Mouse (Mus musculus): ENCODE data around the gene Wdhd1. TPM values are rescaled to one million over a fixed set of nuclear protein-coding genes. Genes with fewer than 3 reads are reported as not detected.
A peak's percentile ranks its signal among the peaks of the same experiment; 100 is the strongest.
"Not testable (repeated sequence)": the region's sequence is repeated elsewhere in the genome, so short reads cannot be mapped to it uniquely, and the experiment has no call there.

Gene Wdhd1
- 54.7 and 65.4 TPM in 2 replicates for polyA plus RNA-seq (2016; fragmentation: Nextera tagmentation; extraction: Ambion mirVana)

DNA sequence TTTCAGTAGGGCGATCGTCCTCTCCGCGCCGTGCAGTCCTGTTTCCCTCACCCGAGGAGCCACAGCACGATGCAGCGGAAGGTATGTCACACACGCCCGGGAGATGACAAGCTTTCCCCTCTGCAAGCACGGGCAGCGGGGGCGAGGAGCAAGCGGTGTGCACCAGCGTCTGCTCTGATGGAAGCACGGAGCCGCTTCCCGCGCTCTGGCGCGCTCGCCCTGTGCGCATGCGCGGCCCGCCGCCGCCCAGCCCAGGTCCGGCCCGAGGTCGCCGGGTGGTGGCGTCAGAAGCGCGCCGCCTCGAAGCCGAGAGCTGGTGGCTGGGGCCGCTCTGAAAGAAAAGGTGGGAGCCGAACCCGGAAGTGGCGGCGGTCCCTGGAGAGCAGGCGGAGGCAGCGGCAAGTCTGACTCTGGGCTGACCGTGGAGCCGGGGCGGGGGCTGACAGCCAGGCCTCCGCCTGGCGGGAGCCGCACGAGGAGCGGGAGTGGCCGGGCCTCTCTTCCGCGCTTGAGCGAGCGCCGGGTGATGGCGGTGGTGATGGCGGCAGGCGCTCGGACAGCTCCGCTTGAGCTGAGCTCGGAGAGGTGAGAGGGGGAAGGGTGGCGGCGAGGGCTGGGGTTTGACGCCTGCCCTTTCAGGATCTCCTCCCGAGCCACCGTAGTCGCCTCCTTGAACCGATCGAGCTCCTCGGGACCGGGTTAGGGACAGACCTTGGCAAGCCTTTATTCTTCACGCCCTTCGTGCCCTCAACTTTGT is at the start of gene Wdhd1, which contains the start of gene Socs4:
Gene Wdhd1, minus strand, starts transcription at position 221 of the 757 bp plus-strand sequence.
Gene Socs4, plus strand, starts transcription at position 295 of the 757 bp plus-strand sequence.
- Histone ChIP-seq H3K9me3 (replicated peaks) (no peaks in the 10 kb centered on the region), H3K27ac (peak within 1 kb of the TSS; percentile 98), H3K4me1 (peaks cover 22% of the 10 kb centered on the region), H3K4me3 (peak within 1 kb of the TSS; percentile 95), H3K27me3 (ENCODE audit: low read depth, poor library complexity, severe bottlenecking) (no peaks in the 10 kb centered on the region), H3K36me3 (peaks cover 41% of the 10 kb centered on the region)
- WGBS: under 1% methylated on average over 77 of the region's 77 CpGs
- DNase-seq (ENCODE audit: low spot score): peak; percentile 96

DNA sequence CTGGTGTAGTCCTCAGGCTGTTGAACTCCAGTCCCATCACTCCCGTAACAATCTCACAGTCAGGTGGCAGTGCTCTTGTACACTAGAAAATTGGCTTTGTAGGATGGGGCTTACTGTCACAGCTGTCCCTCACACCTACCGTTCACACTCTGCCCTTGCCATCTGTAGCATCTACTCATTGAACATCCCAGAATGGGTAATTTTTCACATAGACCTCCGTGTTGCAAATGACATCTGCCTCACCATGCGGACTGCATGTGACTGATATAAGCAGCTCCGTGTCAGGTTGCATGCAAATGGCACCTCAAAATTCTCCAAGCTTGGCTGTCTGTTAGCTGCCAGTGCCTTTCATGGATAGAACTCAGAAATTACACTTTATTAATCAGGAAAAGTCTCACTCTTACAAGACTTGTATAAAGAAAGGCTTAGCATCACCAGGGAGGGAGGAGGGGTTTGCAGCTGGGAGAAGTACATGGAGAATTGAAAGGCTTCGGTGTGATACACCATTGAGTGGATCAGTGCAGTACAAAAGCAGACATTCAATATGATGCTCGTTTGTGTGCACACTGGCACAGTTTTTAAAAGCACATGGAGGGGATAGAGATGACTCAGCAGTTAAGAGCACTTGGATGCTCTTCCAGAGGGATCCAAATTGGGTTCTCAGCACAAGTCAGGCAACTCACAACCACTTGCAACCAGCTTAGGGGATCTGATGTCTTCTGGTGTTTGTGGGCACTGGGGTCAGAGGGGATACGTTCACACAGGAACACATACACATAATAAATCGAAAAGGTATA is 49.5 kb upstream of the Wdhd1 start:
- peaks cover 27% of the 10 kb centered on the region for H3K36me3 ChIP-seq
- H3K4me1 ChIP-seq: 0 out of 2 replicates have a peak, but pooled peaks cover 3% of the 10 kb centered on the region
- WGBS: 91% methylated on average over 9 of the region's 9 CpGs
- H3K27me3 ChIP-seq (ENCODE audit: low read depth, poor library complexity, severe bottlenecking): no peaks in the 10 kb centered on the region
- no peaks in the 10 kb centered on the region for H3K9me3 ChIP-seq (replicated peaks)
- H3K27ac ChIP-seq: no peak overlapping the region
- H3K4me3 ChIP-seq: no peak overlapping the region
- no peak for DNase-seq (ENCODE audit: low spot score)

- H3K4me1 ChIP-seq; H3K4me3 ChIP-seq; H3K27me3 ChIP-seq (ENCODE audit: low read depth, poor library complexity, severe bottlenecking); DNase-seq (ENCODE audit: low spot score); H3K9me3 ChIP-seq (replicated peaks); H3K27ac ChIP-seq: not testable (repeated sequence)
- WGBS: 97% methylated on average over 7 of the region's 8 CpGs
- peaks cover 66% of the 10 kb centered on the region for H3K36me3 ChIP-seq
Measured at GRCm38 (mm10) chr14:47321581-47321980, 44.9 kb upstream of the Wdhd1 start.

- Histone ChIP-seq H3K4me3 (no peak overlapping the region), H3K4me1 (no peaks in the 10 kb centered on the region), H3K27ac (no peak overlapping the region), H3K9me3 (replicated peaks) (no peaks in the 10 kb centered on the region), H3K36me3 (peaks cover 80% of the 10 kb centered on the region), H3K27me3 (ENCODE audit: low read depth, poor library complexity, severe bottlenecking) (no peaks in the 10 kb centered on the region)
- 96% methylated on average over 5 of the region's 5 CpGs for WGBS
- DNase-seq (ENCODE audit: low spot score): no peak
Measured at GRCm38 (mm10) chr14:47319362-47319761, 42.7 kb upstream of the Wdhd1 start.

- 96% methylated on average over 18 of the region's 18 CpGs for WGBS
- no peaks in the 10 kb centered on the region for H3K9me3 ChIP-seq (replicated peaks)
- H3K4me1 ChIP-seq: no peaks in the 10 kb centered on the region
- no peak for DNase-seq (ENCODE audit: low spot score)
- H3K27me3 ChIP-seq (ENCODE audit: low read depth, poor library complexity, severe bottlenecking): no peaks in the 10 kb centered on the region
- H3K27ac ChIP-seq: no peak overlapping the region
- H3K36me3 ChIP-seq: peaks cover 91% of the 10 kb centered on the region
- H3K4me3 ChIP-seq: no peak overlapping the region
Measured at GRCm38 (mm10) chr14:47310342-47311181, 33.9 kb upstream of the Wdhd1 start.

GRCm38 (mm10) chr14:47309061-47309460 is 32.4 kb upstream of the Wdhd1 start:
- Histone ChIP-seq H3K36me3 (peaks cover 91% of the 10 kb centered on the region), H3K4me1 (no peaks in the 10 kb centered on the region), H3K9me3 (replicated peaks) (no peaks in the 10 kb centered on the region), H3K27me3 (ENCODE audit: low read depth, poor library complexity, severe bottlenecking) (no peaks in the 10 kb centered on the region), H3K27ac (no peak overlapping the region), H3K4me3 (no peak overlapping the region)
- DNase-seq (ENCODE audit: low spot score): no peak
- WGBS: 88% methylated on average over 1 of the region's 1 CpGs

DNA sequence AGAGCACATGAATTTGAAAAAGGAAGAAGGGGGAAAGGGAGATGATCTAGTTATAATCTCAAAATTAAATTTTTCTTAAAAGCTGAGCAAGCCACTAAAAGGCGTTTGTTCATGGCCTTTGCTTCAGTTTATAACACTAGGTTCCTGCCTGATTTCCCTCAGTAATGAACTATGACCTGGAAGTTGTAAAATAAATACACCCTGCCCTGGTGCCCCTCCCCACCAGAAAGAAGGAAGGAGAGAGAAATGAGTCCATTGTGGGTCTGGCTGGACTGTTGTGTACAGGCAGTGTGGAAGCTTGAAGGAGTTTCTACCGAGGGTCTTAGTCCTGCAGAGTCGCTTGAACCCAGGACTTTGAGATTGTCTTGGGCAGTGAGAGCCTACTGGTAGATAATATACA is 31.0 kb upstream of the Wdhd1 start:
- no peak overlapping the region for H3K4me3 ChIP-seq
- H3K27ac ChIP-seq: no peak overlapping the region
- WGBS: 94% methylated on average over 3 of the region's 3 CpGs
- H3K27me3 ChIP-seq (ENCODE audit: low read depth, poor library complexity, severe bottlenecking): no peaks in the 10 kb centered on the region
- H3K4me1 ChIP-seq: no peaks in the 10 kb centered on the region
- no peak for DNase-seq (ENCODE audit: low spot score)
- H3K9me3 ChIP-seq (replicated peaks): no peaks in the 10 kb centered on the region
- peaks cover 91% of the 10 kb centered on the region for H3K36me3 ChIP-seq

GRCm38 (mm10) chr14:47305933-47306332 is 29.3 kb upstream of the Wdhd1 start:
- no peak for DNase-seq (ENCODE audit: low spot score)
- no peak overlapping the region for H3K4me3 ChIP-seq
- H3K27ac ChIP-seq: no peak overlapping the region
- H3K36me3 ChIP-seq: peaks cover 90% of the 10 kb centered on the region
- 82% methylated on average over 4 of the region's 4 CpGs for WGBS
- H3K27me3 ChIP-seq (ENCODE audit: low read depth, poor library complexity, severe bottlenecking): no peaks in the 10 kb centered on the region
- no peaks in the 10 kb centered on the region for H3K4me1 ChIP-seq
- H3K9me3 ChIP-seq (replicated peaks): no peaks in the 10 kb centered on the region

DNA sequence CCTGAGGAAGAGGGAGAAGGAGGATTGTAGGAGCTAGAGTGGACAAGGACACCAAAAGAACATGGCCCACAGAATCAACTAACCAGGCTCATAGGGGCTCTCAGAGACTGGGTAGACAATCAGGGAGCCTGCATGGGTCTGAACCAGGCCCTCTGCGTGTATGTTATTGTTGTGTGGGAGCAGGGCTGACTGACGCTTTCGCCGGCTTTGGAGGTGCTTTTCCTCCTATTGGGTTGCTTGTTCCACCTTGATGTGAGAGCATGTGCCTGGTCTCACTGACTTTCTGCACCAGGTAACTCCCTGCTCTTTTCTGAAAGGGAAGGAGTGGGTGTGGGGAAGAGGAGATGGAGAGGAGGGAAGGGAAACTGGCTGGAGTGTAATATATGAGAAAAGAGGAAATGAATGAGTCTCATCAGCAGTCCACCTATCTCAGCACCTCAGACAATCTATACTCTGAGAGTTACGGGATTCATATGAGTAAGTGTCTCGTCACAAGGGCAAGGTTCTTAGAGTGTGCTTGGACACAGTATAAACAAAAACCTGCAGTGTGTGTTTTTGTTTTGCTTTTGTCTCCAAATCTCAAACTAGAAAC is 28.3 kb upstream of the Wdhd1 start:
- Histone ChIP-seq H3K27me3 (ENCODE audit: low read depth, poor library complexity, severe bottlenecking) (no peaks in the 10 kb centered on the region), H3K9me3 (replicated peaks) (no peaks in the 10 kb centered on the region), H3K4me1 (peaks cover 7% of the 10 kb centered on the region), H3K36me3 (peaks cover 89% of the 10 kb centered on the region), H3K4me3 (no peak overlapping the region), H3K27ac (no peak overlapping the region)
- 97% methylated on average over 6 of the region's 6 CpGs for WGBS
- DNase-seq (ENCODE audit: low spot score): no peak

GRCm38 (mm10) chr14:47302885-47303680 is 26.4 kb upstream of the Wdhd1 start:
- Histone ChIP-seq H3K4me3 (no peak overlapping the region), H3K27ac (no peak overlapping the region), H3K36me3 (peaks cover 75% of the 10 kb centered on the region), H3K27me3 (ENCODE audit: low read depth, poor library complexity, severe bottlenecking) (no peaks in the 10 kb centered on the region), H3K4me1 (peaks cover 13% of the 10 kb centered on the region), H3K9me3 (replicated peaks) (no peaks in the 10 kb centered on the region)
- DNase-seq (ENCODE audit: low spot score): no peak
- 89% methylated on average over 14 of the region's 14 CpGs for WGBS

DNA sequence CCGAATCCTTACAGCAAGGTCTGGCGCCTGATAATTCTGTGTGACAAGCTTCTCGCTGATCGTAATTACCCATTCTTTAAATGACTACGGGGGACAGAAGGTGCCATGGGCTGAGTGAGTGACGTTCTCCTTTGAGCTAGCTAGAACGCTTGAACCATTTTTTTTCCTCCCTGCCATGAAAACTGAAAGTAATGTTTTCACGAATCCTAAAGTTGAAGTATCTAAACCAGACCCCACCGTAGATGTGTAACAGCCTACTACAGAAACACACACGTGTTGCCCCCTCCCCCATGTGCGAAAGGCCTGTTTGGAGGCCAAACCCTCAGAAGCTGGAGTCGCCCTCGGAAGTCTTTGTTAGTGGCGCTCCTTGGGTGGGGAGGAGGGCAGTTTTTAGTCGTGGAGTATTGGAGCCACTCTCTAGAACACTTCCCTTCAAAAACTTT is 22.2 kb upstream of the Wdhd1 start:
- peak overlapping the region; percentile 98 for H3K27ac ChIP-seq
- peaks cover 38% of the 10 kb centered on the region for H3K36me3 ChIP-seq
- no peaks in the 10 kb centered on the region for H3K27me3 ChIP-seq (ENCODE audit: low read depth, poor library complexity, severe bottlenecking)
- H3K9me3 ChIP-seq (replicated peaks): no peaks in the 10 kb centered on the region
- WGBS: under 1% methylated on average over 15 of the region's 15 CpGs
- peak overlapping the region; percentile 80 for H3K4me3 ChIP-seq
- H3K4me1 ChIP-seq: peaks cover 22% of the 10 kb centered on the region
- DNase-seq (ENCODE audit: low spot score): peak; percentile 62

All from limb, embryonic 10.5 days (tissue).